Mouse (Mus musculus) brain, embryonic 14.5 days (tissue): Measurements from ENCODE around the gene Ltbp3. TPM values are rescaled to one million over a fixed set of nuclear protein-coding genes. Genes with fewer than 3 reads are reported as not detected.
A peak's percentile ranks its signal among the peaks of the same experiment; 100 is the strongest.

Experiments used
- DNase-seq: peaks from one replicate; pipeline ENCODE4 v3.0.0-alpha.2; 2011; ENCODE audit warnings: low read depth
- CTCF ChIP-seq: fragments of 200-500 bp; IDR thresholded peaks from 2 replicates; pipeline ENCODE4 v1.5.1; 2012; ENCODE audit warnings: inconsistent platforms, mild to moderate bottlenecking, moderate library complexity, borderline replicate concordance; ENCODE audit not compliant: insufficient read depth, insufficient read length; ENCODE audit errors: extremely low read depth
- POLR2A ChIP-seq: fragments of 200-500 bp; IDR thresholded peaks from 2 replicates; pipeline ENCODE4 v1.6.1; 2012; ENCODE audit warnings: mild to moderate bottlenecking, inconsistent platforms, borderline replicate concordance; ENCODE audit not compliant: poor library complexity, insufficient read depth, insufficient read length, severe bottlenecking; ENCODE audit errors: extremely low read depth
- polyA plus RNA-seq: library from polyadenylated mRNA; depleted of rRNA; stranded (reverse); fragments of >200 nt; gene quantifications from 2 replicates; pipeline ENCODE4 v1.2.3, GENCODE M21; 2012; rRNA removed

Ltbp3 gene
- 52.1 and 70.3 TPM in 2 replicates for polyA plus RNA-seq

- no peak for TF ChIP-seq POLR2A
- TF ChIP-seq CTCF, result no peak
- DNase-seq, result peak; percentile 95
Observed at GRCm38 (mm10) chr19:5740320-5741317, at the start of gene Ltbp3. Gene Ltbp3 (plus strand): TSS chr19:5740904.

GRCm38 (mm10) chr19:5691601-5692000 lies 49.1 kb upstream of the Ltbp3 start:
- TF ChIP-seq POLR2A (no peak), CTCF (no peak)

GRCm38 (mm10) chr19:5692086-5692912 lies 48.4 kb upstream of the Ltbp3 start:
- TF ChIP-seq CTCF (no peak), POLR2A (no peak)
- DNase-seq, result no peak

More at GRCm38 (mm10) chr19:5691601-5692000, 49.1 kb upstream of the Ltbp3 start:
- no peak for DNase-seq

GRCm38 (mm10) chr19:5692913-5693396 lies 47.7 kb upstream of the Ltbp3 start:
- TF ChIP-seq CTCF, result no peak
- no peak for DNase-seq

- DNase-seq, result no peak
Observed at GRCm38 (mm10) chr19:5693801-5694200, 46.9 kb upstream of the Ltbp3 start.

GRCm38 (mm10) chr19:5695849-5696462 lies 44.7 kb upstream of the Ltbp3 start:
- no peak for TF ChIP-seq CTCF
- TF ChIP-seq POLR2A, result no peak
- peak; percentile 65 for DNase-seq

More at GRCm38 (mm10) chr19:5693801-5694200, 46.9 kb upstream of the Ltbp3 start:
- no peak for TF ChIP-seq CTCF

- no peak for DNase-seq
- TF ChIP-seq POLR2A, result no peak
- no peak for TF ChIP-seq CTCF
Observed at GRCm38 (mm10) chr19:5704163-5704800, 36.4 kb upstream of the Ltbp3 start, which contains the start of gene Kcnk7. Gene Kcnk7 (plus strand): TSS chr19:5704367.

- DNase-seq, result no peak
- no peak for TF ChIP-seq CTCF
- TF ChIP-seq POLR2A, result no peak
Observed at GRCm38 (mm10) chr19:5704801-5705571, 35.7 kb upstream of the Ltbp3 start.

- TF ChIP-seq CTCF (no peak), POLR2A (no peak)
- no peak for DNase-seq
Observed at GRCm38 (mm10) chr19:5710068-5710467, 30.6 kb upstream of the Ltbp3 start.

GRCm38 (mm10) chr19:5710581-5710980 lies 30.1 kb upstream of the Ltbp3 start:
- DNase-seq, result no peak
- no peak for TF ChIP-seq POLR2A
- no peak for TF ChIP-seq CTCF
